Mouse (Mus musculus) fat pad, adult 2 months (tissue): ENCODE measurements at regions not wholly inside any gene's neighbourhood (a gene's known extent, or its start where the extent isn't known, plus 50 kb on each side); places are given as distances from the start of the nearest gene placed in this dataset.

Source experiments
- DNase-seq: peaks from one replicate; pipeline ENCODE4 v3.0.0-alpha.2; 2011; ENCODE audit warnings: low read depth, low spot score; ENCODE audit errors: extremely low read depth

GRCm38 (mm10) chr12:28380203-28380602 lies 172.0 kb downstream of the Dcdc2c start:
- DNase-seq: no peak

- no peak for DNase-seq
Measured at GRCm38 (mm10) chr12:28377968-28378367, 174.2 kb downstream of the Dcdc2c start.

GRCm38 (mm10) chr12:28377373-28377772 lies 174.8 kb downstream of the Dcdc2c start:
- DNase-seq: no peak

GRCm38 (mm10) chr12:28376770-28377169 lies 175.4 kb downstream of the Dcdc2c start:
- no peak for DNase-seq

GRCm38 (mm10) chr12:28365304-28365703 lies 186.9 kb downstream of the Dcdc2c start:
- DNase-seq: no peak

- DNase-seq: no peak
Measured at GRCm38 (mm10) chr12:28358737-28359333, 193.4 kb downstream of the Dcdc2c start.

GRCm38 (mm10) chr12:28357764-28358163 lies 194.4 kb downstream of the Dcdc2c start:
- DNase-seq: no peak

GRCm38 (mm10) chr12:28353140-28353539 lies 199.1 kb downstream of the Dcdc2c start:
- DNase-seq: no peak

GRCm38 (mm10) chr12:28352571-28352970 lies 199.6 kb downstream of the Dcdc2c start:
- DNase-seq: no peak

GRCm38 (mm10) chr12:28342735-28343134 lies 209.5 kb downstream of the Dcdc2c start:
- DNase-seq: no peak

GRCm38 (mm10) chr12:28332591-28332990 lies 219.6 kb downstream of the Dcdc2c start:
- no peak for DNase-seq

- no peak for DNase-seq
Measured at GRCm38 (mm10) chr12:28331843-28332242, 220.4 kb downstream of the Dcdc2c start.

GRCm38 (mm10) chr12:28323659-28324058 lies 228.5 kb downstream of the Dcdc2c start:
- DNase-seq: no peak

GRCm38 (mm10) chr12:28309226-28309625 lies 243.0 kb downstream of the Dcdc2c start:
- DNase-seq: no peak

GRCm38 (mm10) chr12:28302038-28302581 lies 250.1 kb downstream of the Dcdc2c start:
- no peak for DNase-seq

GRCm38 (mm10) chr12:28288376-28288896 lies 263.8 kb downstream of the Dcdc2c start:
- no peak for DNase-seq

GRCm38 (mm10) chr12:28255524-28255923 lies 296.7 kb downstream of the Dcdc2c start:
- no peak for DNase-seq

- DNase-seq: no peak
Measured at GRCm38 (mm10) chr12:28250526-28250925, 301.7 kb downstream of the Dcdc2c start.

GRCm38 (mm10) chr12:28248749-28249148 lies 303.4 kb downstream of the Dcdc2c start:
- no peak for DNase-seq

- DNase-seq: no peak
Measured at GRCm38 (mm10) chr12:28248287-28248686, 303.9 kb downstream of the Dcdc2c start.

- DNase-seq: no peak
Measured at GRCm38 (mm10) chr12:28238016-28238415, 314.2 kb downstream of the Dcdc2c start.

GRCm38 (mm10) chr12:28237041-28237440 lies 315.2 kb downstream of the Dcdc2c start:
- no peak for DNase-seq

GRCm38 (mm10) chr12:28202847-28203246 lies 349.4 kb downstream of the Dcdc2c start:
- no peak for DNase-seq
